Mouse (Mus musculus) megakaryocyte, embryonic 14.5 days (primary cell): Measurements from ENCODE around the gene Rgs16.

Experiments used
- FLI1 ChIP-seq: IDR thresholded peaks from 2 replicates; pipeline ENCODE4 v1.6.1; 2012; ENCODE audit warnings: low read length, inconsistent platforms, mixed read lengths
- GATA1 ChIP-seq: IDR thresholded peaks from 3 replicates; pipeline ENCODE4 v1.6.1; 2012; ENCODE audit warnings: mixed read lengths, low read length, inconsistent platforms, borderline replicate concordance

- TF ChIP-seq FLI1 (no peak), GATA1 (no peak)
Measured at GRCm38 (mm10) chr1:153717990-153718389, 22.2 kb upstream of the Rgs16 start.
